Mouse (Mus musculus): ENCODE measurements around the gene Dnajb6.
A peak's percentile ranks its signal among the peaks of the same experiment; 100 is the strongest.
"Not testable (repeated sequence)": the region's sequence is repeated elsewhere in the genome, so short reads cannot be mapped to it uniquely, and the experiment has no call there.

Gene Dnajb6

DNA sequence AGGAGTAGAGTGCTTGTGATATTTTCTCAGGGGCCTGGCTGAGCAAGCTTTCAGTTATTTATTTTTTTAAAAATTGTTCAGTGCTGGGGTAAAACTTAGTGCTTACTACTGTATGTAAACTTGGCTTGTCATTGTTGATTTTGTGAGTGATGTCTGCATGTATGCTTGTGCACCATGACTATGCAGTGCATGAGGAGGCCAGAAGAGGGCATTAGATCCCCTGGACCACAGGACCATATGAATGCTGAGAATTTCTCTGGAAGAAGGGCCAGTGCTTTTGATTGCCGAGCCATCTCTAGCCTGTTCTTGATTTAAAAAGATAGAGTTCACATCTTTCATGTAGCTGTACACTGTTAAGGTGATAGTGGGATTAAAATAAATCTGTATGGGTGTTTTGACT lies 35.4 kb downstream of the Dnajb6 start:
- peak; percentile 39 for DNase-seq (ENCODE audit: low spot score)

- no peak for DNase-seq (ENCODE audit: low spot score)
Measured at GRCm38 (mm10) chr5:29772038-29772437, 36.5 kb downstream of the Dnajb6 start.

DNA sequence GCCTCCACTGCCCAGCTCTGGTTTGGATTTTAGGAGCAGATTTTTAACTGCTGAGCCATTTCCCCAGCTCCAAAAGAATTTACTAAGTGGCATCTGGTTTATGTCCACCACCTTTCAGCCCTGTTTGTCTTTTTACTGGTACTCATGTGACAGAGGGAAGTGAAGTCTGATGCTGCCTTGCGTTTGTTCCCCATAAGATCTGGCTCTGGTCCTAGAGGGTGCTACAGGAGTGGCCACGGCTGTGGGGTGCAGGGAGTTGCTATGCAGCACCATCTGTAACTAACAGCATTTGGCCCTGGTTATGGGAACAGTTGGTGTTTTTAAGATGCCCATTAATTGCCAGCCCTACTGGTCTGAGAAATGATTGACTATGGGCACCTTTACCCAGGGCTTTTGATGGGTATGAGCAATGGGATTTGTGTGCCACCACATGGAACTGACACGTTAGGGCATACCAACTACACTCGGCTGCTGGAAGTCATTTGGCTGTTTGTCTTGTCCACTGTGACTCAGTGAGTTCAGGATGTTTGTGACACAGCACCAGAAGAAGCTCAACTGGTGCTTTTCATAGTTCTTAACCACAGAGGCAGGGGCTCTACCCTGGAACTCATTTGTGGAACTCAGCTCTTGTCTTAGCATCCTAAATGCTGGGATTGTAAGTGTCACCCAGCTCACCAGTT lies 37.3 kb downstream of the Dnajb6 start:
- DNase-seq (ENCODE audit: low spot score), result no peak

- DNase-seq (ENCODE audit: low spot score), result no peak
Measured at GRCm38 (mm10) chr5:29773460-29774150, 38.1 kb downstream of the Dnajb6 start.

- DNase-seq (ENCODE audit: low spot score), result no peak
Measured at GRCm38 (mm10) chr5:29775437-29775836, 39.9 kb downstream of the Dnajb6 start.

DNA sequence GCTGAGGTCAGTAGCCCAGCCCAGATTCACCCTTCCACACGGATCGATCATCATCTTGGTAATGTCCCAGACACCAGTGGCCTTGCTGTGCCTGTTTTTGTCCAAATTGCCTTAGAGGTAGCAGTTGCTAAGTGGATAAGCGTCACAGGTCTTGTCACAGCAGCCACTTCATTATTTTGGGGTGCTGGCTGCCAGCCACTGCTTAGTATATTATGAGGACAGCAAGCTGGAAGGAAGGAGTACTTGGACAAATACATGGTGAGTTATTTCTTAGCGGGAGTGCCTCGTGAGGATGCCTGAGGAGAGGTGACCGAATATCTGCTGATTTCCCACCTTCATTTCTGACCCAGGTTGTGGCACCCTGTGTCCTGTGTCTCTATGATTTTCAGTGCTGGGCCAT lies 42.5 kb downstream of the Dnajb6 start:
- no peak for DNase-seq (ENCODE audit: low spot score)

DNA sequence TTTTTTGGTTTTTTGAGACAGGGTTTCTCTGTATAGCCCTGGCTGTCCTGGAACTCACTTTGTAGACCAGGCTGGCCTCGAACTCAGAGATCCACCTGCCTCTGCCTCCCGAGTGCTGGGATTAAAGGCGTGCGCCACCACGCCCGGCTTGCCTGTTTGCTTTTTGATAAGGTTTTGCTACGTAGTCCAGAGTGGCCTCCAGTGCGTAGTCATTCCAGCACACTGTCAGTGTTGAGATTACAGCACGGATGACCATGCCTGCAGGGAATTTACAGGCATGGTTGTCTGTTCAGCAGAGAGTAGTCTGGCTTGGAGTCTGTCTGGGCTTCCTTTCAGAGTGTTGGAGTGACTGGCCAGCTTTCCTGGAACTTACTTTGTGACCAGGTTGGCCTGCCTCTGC lies 44.2 kb downstream of the Dnajb6 start:
- not testable (repeated sequence) for DNase-seq (ENCODE audit: low spot score)

- DNase-seq (ENCODE audit: low spot score), result no peak
Measured at GRCm38 (mm10) chr5:29782261-29782660, 46.8 kb downstream of the Dnajb6 start.

DNA sequence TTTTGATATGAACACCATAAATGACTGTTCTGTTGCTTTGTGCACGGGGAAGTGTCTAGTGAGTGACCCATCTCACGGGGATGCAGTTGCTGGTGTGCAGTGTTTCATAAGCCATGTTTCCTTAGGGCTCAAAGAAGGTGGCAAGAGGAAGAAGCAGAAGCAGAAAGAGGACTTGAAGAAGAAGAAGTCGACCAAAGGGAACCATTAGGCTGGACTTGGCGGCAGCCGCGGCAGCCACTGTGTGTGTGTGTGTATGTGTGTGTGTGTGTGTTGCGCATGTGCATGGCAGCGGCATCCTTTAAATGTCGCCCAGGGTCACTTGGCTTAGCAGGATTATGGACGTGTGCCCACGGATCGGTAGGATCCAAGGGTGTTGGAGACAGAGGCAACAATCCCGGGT lies 49.4 kb downstream of the Dnajb6 start:
- not testable (repeated sequence) for DNase-seq (ENCODE audit: low spot score)

DNA sequence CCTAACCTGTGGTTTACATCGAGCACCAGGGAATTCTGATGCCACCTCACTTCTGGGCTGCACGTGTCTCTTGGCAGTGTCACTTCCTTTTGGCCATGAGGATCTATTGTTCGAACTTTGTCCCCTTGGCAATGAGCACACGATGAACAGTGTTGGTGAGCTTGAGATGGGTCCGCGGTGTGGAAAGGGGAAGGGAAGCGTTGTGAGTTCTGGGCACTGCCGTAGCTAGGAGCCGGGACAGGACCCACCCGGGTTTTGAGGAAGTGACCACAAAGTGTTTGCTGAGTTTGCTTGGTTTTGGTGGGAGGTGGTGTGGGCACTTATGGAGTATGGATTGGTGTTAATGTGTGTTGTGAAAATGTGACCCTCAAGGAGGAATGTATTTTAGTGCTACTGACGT lies 50.5 kb downstream of the Dnajb6 start:
- DNase-seq (ENCODE audit: low spot score), result not testable (repeated sequence)

DNA sequence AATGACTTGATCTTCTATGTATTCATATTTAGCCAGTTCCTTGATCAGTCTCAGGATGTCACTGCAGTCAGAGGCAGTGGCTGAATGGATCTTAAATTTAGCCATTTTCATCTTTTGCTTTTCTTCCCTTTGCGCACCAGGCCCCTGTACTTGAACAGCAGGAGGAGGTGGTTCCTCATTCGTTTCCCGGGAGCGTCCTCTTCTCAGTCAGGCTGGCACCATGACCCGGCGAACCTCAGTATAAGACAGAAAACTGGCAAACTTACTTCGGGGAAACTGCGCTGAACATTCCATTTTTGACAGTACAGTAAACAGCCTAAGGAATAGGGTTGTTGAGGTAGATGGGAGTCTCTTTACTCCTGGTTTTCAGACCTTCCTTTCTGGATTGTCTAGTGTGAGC lies 59.4 kb downstream of the Dnajb6 start:
- not testable (repeated sequence) for DNase-seq (ENCODE audit: low spot score)

DNA sequence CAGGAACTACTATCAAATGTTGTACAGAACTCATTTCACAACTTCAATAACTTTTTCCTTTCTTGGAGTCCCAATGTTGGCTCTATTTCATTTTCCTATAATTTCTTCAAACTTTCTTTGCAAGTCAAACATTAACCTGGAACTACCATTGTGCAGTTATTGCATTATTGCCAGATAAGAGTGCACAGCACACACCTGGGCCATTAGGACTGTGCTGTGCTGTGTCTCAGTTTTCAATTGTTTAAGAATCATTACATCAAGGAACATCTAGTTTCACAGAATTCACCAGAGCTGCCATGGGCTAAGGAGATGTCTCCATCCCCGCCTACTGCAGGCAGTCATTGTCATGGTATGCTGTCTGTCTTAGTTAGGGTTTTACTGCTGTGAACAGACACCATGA lies 73.5 kb downstream of the Dnajb6 start:
- DNase-seq (ENCODE audit: low spot score), result no peak

GRCm38 (mm10) chr5:29811377-29811921 lies 76.0 kb downstream of the Dnajb6 start:
- DNase-seq (ENCODE audit: low spot score), result not testable (repeated sequence)

GRCm38 (mm10) chr5:29816523-29817242 lies 81.2 kb downstream of the Dnajb6 start:
- DNase-seq (ENCODE audit: low spot score), result no peak

DNA sequence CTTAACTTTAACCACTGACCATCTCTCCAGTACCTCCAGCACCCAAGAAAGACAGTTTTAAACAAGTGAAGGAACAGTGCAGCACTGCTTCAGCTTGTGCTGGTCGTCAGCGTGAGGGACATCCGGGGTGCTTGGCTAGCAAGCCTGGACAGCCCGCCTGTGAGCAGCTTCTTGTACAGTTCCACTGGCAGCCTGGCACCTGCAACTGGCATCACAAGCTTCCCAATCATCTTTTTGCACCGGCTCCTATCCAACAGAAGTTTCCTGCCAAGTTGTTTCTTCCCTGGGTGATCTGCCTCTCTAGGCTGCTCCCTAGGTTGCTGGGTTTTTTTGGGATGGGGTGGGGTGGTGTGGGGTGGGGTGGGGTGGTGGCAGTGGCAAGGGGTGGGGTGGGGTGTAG lies 81.9 kb downstream of the Dnajb6 start:
- no peak for DNase-seq (ENCODE audit: low spot score)

DNA sequence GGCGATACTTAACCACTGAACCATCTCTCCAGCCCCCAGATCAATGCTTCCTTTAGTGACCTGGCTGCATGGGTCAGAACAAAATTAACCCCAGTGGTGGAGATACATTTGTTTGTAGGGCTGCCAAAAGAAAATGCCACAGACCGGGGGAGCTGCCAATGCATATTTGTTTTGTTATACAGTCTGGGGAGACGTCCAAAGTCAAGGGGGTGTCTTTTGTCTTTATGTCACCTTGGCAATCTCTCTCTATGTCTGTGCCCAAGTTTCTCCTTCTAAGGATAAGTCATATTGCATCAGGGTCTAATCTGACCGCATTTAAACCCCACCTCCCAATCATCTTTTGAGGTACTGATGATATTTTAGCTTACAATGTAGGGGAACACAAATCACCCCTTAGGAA lies 82.8 kb downstream of the Dnajb6 start:
- no peak for DNase-seq (ENCODE audit: low spot score)

- DNase-seq (ENCODE audit: low spot score), result peak; percentile 59
Measured at GRCm38 (mm10) chr5:29824796-29825195, 89.3 kb downstream of the Dnajb6 start.

DNA sequence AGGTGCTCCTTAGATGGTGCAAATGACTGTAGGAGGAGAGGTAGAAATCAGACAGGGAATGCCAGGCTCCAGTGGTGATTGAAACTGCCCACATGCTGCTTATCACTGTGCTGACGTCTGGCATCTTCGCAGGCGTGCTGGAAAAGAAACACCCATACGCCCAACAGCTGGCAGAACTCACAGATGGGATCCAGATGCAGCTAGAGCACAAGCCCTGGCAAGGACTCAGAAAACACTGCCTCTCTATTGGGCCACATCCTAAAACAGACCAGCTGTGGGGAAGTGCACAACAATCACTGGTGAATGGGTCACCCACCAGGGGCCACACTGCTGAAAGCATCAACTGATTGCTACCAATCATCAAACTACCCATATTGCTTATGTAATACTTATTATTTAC lies 91.3 kb downstream of the Dnajb6 start:
- peak; percentile 17 for DNase-seq (ENCODE audit: low spot score)

GRCm38 (mm10) chr5:29842444-29843166 lies 107.1 kb downstream of the Dnajb6 start:
- no peak for DNase-seq (ENCODE audit: low spot score)

GRCm38 (mm10) chr5:29845038-29845437 lies 109.5 kb downstream of the Dnajb6 start:
- no peak for DNase-seq (ENCODE audit: low spot score)

- DNase-seq (ENCODE audit: low spot score), result no peak
Measured at GRCm38 (mm10) chr5:29847494-29847893, 112.0 kb downstream of the Dnajb6 start.

DNA sequence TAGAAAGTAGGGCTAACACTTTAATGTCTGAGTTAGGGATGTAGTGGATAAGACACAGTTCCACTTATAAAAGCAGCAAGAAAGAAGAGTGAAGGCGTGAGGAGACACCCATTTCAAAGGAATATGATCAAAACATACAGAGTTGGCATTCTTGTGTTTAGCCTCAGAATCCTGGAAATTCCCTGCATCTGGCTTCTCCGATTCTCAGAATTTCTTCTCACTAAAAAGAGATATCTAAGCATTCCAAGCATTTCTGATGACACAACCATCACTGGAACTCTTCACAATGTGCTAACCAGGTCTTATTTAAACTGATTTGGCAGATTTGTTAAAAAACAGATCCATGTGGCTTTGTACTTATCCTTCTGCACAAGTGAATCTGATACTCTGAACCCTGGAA lies 112.6 kb downstream of the Dnajb6 start:
- DNase-seq (ENCODE audit: low spot score), result no peak
